Mouse (Mus musculus): ENCODE measurements around the gene Mpzl3.

Mpzl3 gene

DNA sequence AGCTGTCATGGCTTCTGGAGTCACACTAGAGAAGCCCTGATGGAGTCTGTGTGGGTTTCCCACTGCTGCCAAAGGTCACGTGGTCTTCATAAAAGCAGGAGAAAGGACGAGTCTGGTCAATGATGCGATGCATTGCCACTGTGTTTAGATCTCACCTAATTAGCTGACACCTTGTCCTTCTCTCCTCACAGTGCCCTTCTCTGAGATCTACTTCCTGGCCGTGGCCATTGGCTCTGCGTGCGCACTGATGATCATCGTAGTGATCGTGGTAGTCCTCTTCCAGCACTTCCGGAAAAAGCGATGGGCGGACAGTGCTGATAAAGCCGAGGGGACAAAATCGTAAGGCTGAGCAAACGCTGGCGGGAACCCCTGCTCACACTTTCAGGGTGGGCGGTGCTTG is 8.0 kb upstream of the Mpzl3 start:
- DNase-seq (ENCODE audit: low spot score): no peak

DNA sequence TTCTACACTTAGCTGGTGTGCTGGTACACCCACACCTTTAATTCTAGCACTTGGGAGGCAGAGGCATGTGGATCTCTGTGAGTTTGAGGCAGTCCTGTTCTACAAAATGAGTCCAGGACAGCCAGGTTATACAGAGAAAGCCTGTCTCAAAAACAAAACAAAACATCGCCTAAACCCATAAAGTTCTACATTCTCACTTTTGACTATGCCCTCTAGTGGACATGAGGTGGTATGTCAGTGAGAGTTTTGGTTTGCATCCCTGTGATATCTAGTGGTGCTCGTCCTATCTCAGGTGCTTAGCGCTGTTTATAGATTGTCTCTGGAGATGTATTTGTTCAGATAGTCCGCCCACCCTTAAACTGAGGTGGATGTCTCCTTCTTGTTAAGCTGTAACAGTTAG is 6.5 kb upstream of the Mpzl3 start:
- peak; percentile 18 for DNase-seq (ENCODE audit: low spot score)

DNA sequence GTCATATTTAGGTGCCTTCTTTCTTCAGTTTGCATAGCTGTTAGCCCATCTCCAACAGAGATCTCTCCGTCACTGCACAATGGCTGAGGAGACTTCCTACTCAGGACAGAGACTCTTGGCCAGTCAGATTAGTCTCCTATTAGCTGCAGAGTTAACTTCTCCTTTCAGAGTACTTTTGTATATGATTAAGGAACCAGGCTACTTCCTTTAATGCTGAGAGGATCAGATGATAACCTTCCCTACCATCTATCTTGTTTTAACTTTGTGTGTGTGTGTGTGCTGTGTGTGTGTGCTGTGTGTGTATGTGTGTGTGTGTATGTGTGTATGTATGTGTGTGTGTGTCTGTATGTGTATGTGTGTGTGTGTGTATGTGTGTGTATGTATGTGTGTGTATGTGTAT is 5.3 kb upstream of the Mpzl3 start:
- DNase-seq (ENCODE audit: low spot score): no peak

DNA sequence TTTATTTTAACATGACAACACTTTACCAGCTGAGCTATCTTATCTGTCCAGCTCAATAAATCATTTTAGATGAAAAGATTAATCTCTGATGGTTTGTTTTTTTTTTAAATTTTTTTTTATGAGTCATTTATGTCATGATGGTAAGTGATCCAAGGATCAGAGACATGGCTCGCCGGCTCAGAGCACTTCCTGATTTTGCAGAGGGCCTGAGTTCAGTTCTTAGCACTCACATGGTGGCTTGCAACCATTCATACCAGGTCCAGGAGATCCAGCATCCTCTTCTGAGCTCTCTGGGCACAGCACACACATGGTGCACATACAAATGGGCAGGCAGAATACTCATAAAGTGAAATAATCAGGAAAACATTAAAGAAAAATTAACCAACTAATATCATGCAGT is 4.7 kb upstream of the Mpzl3 start:
- no peak for DNase-seq (ENCODE audit: low spot score)

DNA sequence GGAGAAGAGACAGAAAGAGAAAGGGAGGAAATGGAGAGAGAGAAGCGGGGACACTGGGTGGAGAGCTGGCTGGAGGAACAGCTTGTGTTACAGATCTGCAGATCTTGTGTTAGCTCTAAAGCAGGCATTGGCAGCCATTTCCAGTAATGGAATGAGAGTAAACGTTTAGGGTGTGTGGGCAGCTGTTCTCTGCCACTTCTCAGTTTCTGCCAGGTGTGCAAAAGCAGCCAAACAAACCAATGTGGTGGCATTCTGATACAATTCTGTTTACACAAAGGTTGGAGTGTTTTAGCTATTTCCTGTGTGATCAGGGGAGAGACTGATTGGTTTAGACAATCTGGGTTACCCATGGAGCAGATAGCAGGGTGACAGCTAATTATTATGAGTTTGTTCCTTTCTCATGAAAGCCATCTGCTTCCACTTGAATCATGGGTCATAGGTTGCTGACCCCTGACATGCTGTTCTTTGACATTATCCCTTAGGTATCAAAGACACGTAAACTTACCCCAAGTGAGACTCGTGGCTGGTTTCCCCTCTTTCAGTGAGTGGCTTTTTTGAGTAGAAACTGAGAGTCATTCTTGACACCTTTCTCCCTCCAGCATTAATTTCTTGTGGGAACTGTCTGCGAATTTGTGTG is 3.4 kb downstream of the Mpzl3 start:
- DNase-seq (ENCODE audit: low spot score): no peak

DNA sequence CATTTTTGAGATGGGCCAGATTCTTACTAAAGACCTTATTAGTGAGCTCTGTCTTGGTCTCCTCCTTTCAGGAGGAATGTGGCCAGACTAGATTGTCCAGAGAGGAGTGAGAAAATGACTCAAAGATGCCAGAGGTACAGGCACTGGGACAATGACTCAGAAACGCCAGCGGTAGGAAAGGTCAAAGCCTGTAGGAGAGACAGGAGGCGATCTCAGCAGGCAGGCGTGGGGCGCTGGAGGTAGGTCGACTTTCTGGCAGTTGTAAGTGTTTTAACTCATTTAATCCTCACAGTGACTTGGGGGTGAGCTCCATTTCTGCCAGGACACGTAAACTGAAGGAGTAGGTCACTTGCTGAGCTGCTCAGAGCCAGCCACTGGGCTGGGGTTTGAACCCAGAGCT is 5.2 kb downstream of the Mpzl3 start:
- no peak for DNase-seq (ENCODE audit: low spot score)

DNA sequence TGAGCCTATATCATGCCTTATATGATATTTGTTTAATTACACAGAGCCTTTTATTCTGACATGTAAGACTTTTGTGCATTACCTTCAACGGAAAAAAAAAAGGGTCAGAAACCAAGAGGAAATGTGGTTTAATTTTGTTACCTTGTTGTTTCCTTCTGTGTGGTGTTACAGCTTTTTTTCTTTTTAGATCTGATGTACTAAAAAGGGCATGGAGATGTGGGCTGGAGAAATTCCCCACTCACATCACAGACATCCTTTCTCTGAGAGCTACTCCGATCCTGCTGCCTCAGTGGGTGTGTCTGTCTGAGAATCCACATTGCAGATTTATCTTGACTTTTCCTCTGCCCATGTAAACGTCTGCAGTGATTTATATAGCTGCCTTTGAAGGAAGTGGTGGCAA is 7.7 kb downstream of the Mpzl3 start:
- no peak for DNase-seq (ENCODE audit: low spot score)

DNA sequence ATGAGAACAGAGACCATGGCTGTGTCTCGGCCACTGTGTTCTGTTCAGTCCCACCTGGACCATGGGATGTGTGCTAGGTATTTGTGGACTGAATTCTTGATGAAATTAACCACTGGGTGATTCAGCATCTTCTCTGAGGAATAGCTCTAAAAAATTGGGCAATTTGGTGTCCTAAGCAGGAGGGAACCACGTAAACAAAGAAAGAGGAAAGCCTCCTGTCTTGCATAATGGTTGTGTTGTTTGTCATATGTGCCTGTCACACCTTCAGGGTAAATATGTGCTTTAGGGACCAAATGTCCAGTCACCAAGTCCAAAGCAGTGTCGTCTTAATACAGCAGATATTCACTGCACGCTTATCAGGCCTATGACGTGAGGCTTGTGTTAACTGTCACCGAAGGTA is 9.4 kb downstream of the Mpzl3 start:
- no peak for DNase-seq (ENCODE audit: low spot score)

DNA sequence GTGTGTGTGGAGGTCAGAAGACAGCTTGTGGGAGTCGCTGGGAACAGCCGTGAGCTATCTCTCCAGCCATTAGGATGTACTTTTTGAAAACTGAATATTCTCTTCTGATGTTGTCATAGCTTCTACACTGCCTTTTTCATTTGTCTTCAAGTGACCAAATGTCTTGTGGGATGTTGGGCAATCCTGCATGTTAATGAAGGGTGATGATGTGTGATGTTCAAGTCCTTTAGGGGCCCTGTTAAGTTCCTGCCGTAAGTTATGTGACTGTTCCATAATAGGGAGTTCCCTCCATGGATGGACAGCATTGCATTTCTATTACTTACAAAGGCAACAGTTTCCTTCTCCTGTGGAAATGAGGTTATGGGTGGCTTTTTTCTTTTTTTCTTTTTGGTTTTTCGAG is 11.7 kb downstream of the Mpzl3 start:
- no peak for DNase-seq (ENCODE audit: low spot score)

DNA sequence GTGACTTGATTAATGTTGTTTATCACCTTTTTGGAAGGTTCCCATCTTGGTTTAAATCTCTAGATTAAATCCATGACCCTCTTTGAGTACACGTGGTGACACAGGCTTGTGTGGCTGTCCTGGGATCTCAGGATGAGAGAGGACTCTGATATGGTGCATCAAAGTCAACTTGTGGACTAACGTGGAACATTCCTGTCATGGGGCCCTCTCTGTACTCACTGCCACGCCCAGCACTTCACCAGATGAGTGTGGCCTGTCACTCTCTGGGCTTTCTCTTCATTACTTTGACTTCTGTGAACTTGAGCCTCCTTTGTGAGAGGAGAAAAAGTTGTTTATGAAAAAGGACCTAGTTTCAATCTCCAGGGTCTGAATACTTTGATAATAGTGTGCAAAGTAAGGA is 16.8 kb downstream of the Mpzl3 start:
- DNase-seq (ENCODE audit: low spot score): no peak

DNA sequence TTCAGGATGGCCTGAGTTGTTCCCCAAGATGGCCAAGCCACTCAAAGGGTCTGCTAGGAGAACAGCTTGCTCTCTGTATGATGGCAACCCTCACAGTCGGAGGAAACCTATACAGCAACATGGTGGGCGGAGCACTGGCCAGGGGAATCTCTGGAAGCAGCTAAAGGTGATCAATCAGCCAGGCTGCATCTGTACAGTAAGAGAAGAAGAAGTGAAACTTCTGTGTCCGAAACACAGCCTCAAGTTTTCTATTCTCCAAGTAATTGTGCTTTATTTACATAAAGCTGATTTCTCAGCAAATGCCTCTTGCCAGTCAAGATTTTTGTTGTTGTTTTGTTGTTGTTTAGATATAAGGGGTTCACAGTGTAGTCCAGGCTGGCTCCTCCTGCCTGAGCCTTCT is 22.9 kb downstream of the Mpzl3 start:
- no peak for DNase-seq (ENCODE audit: low spot score)

DNA sequence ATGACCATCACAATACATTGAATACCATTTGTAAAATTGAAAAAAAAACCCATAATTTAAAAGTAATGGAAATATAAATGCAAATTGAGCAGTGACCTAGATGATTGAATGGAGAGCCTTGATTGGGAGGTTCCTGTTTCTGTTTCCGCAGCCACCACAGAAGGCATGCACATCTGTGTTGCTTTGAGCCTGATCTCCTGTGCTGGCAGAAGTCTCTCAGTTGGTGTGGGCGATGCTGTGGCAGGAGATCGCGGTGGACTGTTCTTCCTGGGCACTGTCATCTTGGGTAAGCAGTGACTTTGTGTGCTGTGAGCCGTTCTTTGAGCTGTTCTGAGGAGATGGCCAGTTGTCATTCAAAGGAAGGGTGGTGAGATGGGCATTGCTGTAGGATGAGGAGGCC is 24.0 kb downstream of the Mpzl3 start, which contains the start of gene Jaml:
Jaml (plus strand) TSS at position 173 of the 400 bp plus-strand sequence.
- no peak for DNase-seq (ENCODE audit: low spot score)

DNA sequence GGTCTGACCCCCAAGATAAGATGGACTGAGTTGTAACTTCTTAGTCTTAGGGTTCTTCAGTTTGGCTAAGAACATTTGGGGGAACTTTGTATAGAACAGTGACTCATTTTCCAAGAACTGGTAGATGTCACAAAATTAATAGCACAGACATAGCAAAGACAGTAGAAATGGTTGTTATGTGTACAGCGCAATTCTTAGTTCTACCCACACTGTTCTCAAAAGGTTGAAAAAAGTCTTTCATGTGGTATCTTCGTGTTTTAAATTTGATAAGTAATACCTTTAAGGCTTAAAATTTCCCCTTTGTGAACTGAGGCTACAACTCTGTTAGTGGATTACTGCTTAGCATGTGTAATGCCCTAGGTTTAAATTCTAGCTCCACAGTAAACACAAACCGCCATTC is 28.1 kb downstream of the Mpzl3 start:
- no peak for DNase-seq (ENCODE audit: low spot score)

DNA sequence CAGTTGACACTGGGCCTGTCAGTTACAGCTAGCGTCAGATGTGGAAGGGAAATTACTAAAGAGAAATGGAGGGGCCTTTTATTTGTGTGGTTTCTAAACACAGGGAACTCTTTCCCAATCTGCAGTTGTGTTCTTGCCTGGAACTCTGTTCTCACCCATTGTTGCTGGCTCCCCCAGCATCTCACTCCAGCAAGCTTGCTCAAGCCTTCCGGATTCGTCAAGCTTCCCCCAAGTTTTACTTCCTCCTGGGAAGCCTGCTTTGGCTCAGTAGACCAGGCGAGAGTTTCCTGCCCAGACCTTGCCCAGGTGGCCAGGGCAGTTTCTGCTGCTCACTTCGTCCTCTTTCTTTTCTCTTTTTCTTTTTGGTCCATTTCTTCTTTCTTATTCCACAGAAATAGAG is 29.6 kb downstream of the Mpzl3 start:
- DNase-seq (ENCODE audit: low spot score): no peak

DNA sequence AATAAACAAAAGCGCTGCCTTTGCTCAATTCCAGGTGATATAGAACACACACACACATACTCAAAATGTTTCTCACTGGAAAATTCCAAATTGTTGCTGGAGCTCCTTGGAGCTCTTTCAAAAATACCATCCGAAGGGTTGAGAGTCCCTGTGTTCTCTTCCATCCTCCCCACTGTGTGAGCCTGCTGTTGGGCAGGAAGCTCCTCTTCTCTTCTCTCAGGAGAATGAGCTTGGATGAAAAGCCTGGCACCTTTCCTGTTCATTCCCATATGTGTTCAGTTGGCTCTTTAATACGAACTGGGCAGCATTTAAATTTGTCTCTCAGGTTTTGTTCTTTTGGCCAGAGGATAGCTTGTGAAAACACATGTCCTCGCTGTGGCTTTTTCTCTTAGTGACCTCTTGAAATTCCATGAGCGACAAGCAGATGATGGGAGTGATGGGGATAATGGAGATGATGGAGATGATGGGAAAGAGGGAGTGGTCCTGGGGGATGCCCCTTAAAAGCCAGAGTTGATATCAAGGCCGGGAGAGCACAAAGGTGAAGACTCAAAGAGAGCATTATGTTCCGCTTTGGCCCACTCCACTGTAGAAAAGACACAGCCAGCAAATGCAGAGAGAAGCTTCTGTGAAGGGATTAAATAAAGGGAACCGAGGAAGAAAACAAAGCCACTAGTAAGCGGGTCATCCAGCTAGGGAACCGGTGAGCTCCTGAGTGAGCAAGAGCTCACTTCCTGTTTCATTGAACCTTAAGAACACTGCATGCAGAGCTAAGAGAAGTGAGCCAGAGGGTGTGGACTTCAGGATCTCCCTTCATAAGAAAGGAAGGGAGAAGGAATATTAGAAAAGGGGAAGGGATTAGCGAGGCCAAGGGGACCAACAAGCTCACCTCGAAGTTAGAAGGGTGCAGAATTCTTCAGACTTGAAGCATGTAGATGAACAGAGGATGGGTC is 31.0 kb downstream of the Mpzl3 start:
- no peak for DNase-seq (ENCODE audit: low spot score)

DNA sequence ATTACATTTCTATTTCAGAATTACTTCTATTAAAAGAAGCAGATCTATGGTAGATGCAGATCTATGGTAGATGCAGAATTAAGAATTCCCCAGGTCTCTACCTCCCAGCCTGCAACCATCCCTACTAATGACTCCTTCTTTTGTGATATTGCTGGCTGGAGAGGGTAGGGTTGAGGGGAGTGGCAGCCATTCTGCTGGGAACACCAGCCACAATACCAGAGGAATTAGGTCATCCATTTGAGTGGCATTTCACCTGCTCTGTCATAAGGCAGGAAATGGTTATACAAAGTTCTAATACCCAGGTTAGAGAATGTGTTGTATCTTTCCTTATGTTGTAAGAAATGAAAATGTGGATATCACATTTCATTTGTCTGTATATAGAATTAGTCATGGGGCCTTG is 33.1 kb downstream of the Mpzl3 start:
- no peak for DNase-seq (ENCODE audit: low spot score)

DNA sequence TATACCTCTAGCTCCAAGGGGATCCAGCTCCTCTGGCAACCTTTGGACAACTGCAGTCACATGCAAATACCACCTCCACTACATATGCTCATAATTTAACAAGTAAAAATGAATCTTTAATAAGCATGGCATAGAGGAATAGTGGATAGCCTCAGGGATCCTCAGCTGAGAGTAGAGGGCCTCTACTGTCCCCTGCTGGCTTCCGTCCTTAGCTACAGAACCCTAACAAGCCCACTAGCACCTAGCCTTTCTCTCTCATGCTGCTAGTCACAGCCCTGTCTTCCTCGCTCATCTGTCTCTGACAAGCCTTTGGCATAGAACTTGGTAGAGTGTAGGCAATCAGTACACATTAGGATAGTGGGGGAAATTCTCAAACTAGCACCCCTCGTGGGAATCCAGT is 35.8 kb downstream of the Mpzl3 start:
- no peak for DNase-seq (ENCODE audit: low spot score)

DNA sequence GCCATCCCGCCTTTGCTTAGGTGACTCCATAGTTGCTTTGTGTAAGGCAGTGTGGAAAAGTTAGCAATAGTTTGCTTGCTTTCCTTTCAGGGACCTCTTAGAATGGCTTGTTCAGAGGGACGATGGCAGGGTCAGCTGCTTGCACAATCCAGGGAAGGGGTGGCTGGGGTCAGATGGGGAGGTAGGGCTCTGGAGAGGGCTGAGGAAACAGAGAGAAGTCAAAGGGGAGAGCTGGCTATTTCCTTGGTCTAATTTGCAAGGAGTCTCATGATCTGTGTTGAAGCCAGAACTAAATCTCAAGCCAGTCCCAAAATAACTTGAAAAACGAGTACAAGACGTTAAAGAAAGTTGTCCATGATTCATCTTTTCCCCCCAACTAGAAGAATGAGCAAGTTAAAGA is 37.7 kb downstream of the Mpzl3 start:
- DNase-seq (ENCODE audit: low spot score): no peak

DNA sequence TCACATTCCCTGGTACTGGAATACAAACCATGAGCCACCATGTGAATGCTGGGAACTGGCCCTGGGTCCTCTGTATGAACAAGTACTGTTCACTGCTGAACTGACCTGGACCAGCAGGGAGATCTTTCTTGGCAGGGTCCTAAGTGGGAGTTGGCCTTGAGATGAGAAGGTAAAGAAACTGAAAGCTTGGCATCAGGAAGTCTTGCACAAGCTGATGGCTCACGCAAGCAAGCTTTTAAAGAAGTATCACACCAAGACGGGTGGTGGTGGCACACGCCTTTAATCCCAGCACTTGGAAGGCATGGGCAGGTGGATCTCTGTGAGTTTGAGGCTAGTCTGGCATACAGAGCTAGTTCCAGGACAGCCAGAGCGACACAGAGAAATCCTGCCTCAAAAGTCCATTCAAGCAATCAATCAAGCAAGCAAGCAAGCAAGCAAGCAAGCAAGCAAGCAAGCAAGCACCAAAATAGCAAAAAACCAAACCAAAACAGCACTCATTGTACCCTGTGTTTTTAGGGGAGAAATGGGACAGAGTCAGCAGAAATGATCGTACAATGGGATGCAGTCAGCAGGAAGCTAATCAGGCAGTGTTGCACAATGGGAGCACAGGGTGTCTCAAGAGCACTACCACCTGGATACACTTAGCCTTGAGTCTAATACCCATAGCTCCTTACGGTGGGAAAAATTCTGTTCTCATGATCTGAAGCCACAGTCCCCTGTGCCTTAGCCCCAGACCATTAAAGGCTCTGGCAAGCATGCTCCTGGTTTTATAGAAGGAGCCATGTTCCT is 40.4 kb downstream of the Mpzl3 start:
- DNase-seq (ENCODE audit: low spot score): no peak

DNA sequence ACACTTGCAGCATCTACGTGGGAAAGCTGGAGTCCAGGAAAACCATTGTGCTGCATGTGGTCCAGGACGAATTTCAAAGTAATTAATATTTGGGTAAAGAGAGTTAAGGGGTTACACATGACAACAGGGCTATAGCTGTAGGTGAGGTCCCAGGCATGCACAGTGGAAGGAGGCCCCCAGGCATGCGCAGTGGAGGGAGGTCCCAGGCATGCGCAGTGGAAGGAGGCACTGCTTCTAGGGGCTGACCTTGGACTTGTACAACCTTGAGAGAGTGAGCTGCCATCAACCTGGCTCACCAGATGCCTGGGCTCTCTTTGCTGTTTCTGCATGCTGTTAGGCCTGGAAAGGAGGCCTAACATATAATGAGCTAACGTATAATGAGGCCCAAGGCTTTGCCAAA is 42.9 kb downstream of the Mpzl3 start:
- DNase-seq (ENCODE audit: low spot score): no peak

DNA sequence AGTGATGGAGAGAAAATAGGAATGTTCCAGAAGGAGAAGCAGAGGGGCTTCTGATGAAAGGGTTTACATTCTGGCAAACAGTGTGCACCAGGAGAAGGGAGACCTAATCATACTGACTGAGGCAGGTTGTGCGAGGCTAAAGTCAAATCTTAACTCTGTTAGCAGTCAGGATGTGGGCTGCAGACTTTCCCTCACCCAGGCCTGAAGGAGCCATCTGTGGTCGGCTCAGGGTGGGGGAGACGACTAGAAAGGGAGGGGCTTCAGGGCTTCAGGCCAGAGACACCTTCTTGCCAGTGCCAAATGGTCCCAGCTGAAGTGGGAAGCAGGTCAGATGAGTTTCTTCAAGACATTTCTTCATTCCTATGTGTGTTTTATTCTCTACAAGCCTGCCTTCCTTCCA is 43.4 kb downstream of the Mpzl3 start:
- DNase-seq (ENCODE audit: low spot score): no peak

DNA sequence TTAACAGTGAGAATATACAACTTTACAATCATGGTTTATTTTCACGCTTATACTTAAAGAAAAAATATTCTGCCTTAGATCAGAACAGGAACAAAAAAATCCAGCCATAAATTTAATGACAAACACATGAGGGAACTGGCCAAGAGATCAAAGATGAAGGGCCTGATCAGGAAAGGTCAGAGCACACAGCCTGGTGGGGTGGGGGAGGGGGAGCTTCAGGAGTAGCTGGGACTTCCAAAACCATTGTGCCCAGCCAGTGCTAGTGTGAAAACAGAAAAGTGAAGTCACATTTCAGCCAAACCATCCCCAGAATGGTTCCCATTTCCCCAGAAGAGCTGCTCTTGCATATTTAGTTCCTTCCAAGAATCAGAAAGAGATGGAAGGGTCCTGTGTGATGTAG is 47.5 kb downstream of the Mpzl3 start:
- DNase-seq (ENCODE audit: low spot score): no peak
